Mouse (Mus musculus) thymus, adult 2 months (tissue): ENCODE measurements around the gene Fry. TPM values are rescaled to one million over a fixed set of nuclear protein-coding genes. Genes with fewer than 3 reads are reported as not detected.

ENCODE experiments used
- DNase-seq: peaks from one replicate; pipeline ENCODE4 v3.0.0; 2021
- H3K27ac ChIP-seq: fragments of 200-500 bp; 2 replicates; pipeline ENCODE4 v1.5.1; 2012; ENCODE audit warnings: low read length, control low read depth; ENCODE audit not compliant: control insufficient read depth, insufficient read depth
- H3K27me3 ChIP-seq: fragments of 200-500 bp; 2 replicates; pipeline ENCODE4 v1.6.1; 2012; ENCODE audit warnings: mild to moderate bottlenecking, low read length, moderate library complexity, mixed read lengths; ENCODE audit not compliant: control insufficient read depth, insufficient read depth
- H3K36me3 ChIP-seq: fragments of 200-500 bp; 2 replicates; pipeline ENCODE4 v1.6.1; 2012; ENCODE audit warnings: mild to moderate bottlenecking, low read length, moderate library complexity; ENCODE audit not compliant: control insufficient read depth, insufficient read depth
- H3K4me1 ChIP-seq: fragments of 200-500 bp; replicated peaks from 2 replicates; pipeline ENCODE4 v1.6.1; 2012; ENCODE audit warnings: low read length; ENCODE audit not compliant: control insufficient read depth, insufficient read depth
- H3K4me3 ChIP-seq: fragments of 200-500 bp; 2 replicates; pipeline ENCODE4 v1.5.1; 2012; ENCODE audit warnings: mild to moderate bottlenecking, low read length, control low read depth, moderate library complexity; ENCODE audit not compliant: control insufficient read depth, insufficient read depth
- CTCF ChIP-seq: fragments of 200-500 bp; IDR thresholded peaks from 2 replicates; pipeline ENCODE4 v1.5.1; 2012; ENCODE audit warnings: mild to moderate bottlenecking, control low read depth, low read length, moderate library complexity, borderline replicate concordance; ENCODE audit not compliant: control insufficient read depth, poor library complexity, insufficient read depth; ENCODE audit errors: extremely low read depth
- POLR2A ChIP-seq: fragments of 200-500 bp; IDR thresholded peaks from 2 replicates; pipeline ENCODE4 v1.6.1; 2012; ENCODE audit warnings: mild to moderate bottlenecking, low read length, control low read depth, moderate library complexity; ENCODE audit not compliant: control insufficient read depth, poor library complexity, insufficient read depth; ENCODE audit errors: extremely low read depth
- WGBS: fragments of 180-500 bp; shearing (Covaris S2); methylation state at CpG from one replicate; pipeline ENCODE4 v1.1.7; 2018; 5-methylcytosine and 5-hydroxymethylcytosine counted together
- polyA plus RNA-seq: library from polyadenylated mRNA; depleted of rRNA; stranded (reverse); fragments of >200 nt; gene quantifications from 2 replicates; pipeline ENCODE4 v1.2.3, GENCODE M21; 2012

The Fry gene
- polyA plus RNA-seq, 1 experiment, result 9.8 TPM

DNA sequence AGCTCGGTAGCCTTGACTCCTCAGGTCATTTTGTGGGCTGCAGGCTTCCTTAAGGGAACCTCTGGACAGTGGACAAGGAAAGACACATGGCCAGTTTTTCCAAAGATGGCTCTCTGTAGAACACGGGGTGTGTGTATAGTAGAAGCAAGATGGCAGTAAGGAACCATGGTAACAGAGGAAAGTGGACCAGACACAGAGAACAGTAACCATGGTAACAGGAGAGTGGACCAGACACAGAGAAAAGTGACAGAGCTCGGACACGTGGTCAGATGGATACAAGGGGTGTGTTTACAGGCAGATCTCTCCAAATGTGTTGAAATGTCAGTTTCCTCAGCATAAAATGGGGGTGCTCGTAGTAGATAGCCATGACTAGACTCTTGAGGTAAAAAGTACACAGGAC lies 306.6 kb downstream of the Fry start:
- Histone ChIP-seq H3K27me3 (no peaks in the 10 kb centered on the region), H3K4me1 (no peaks in the 10 kb centered on the region), H3K36me3 (no peaks in the 10 kb centered on the region), H3K27ac (no peak overlapping the region), H3K4me3 (no peak overlapping the region)
- no peak for TF ChIP-seq CTCF
- no peak for TF ChIP-seq POLR2A
- 93% methylated on average over 5 of the region's 5 CpGs for WGBS
- no peak for DNase-seq

DNA sequence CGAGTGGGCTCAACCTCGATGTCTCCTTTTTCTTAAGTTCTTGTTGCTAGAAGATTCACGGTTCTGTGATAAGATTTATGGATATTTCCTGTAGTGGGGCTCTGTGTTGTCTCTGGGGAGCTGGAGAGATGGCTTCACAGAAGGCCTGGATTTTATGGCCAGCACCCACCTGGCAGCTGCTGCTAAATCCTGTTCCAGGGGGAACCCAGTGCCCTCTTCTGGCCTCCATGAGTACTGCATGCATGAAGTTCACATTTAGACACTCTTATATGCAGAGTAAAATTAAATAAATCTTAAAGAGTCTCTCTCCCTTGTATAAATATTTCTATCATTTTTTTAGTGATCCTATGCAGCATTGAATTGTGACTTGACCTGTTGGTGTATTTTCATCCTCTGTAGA lies 308.1 kb downstream of the Fry start:
- H3K4me3 ChIP-seq, result no peak overlapping the region
- H3K27ac ChIP-seq, result no peak overlapping the region
- H3K27me3 ChIP-seq, result no peaks in the 10 kb centered on the region
- 96% methylated on average over 3 of the region's 3 CpGs for WGBS
- peak; percentile 47 for DNase-seq
- H3K4me1 ChIP-seq, result no peaks in the 10 kb centered on the region
- no peaks in the 10 kb centered on the region for H3K36me3 ChIP-seq
- TF ChIP-seq POLR2A, result no peak
- no peak for TF ChIP-seq CTCF

DNA sequence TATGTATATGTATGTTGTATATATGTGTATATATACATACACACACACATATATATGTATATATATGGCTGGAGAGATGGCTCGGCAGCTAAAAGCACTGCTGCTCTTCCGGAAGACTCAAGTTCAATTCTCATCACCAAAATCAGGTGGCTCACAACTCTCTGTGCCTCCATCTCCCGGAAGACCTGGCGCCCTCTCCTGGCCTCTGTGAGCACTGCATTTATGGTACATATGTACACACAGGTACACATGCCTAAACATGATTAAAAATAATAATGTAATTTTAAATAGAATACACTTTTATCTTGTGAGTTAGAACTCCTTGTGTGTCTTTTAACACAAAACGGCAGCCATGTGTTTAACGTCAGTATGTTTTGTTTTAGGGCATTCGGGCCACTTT lies 312.8 kb downstream of the Fry start:
- no peak overlapping the region for H3K4me3 ChIP-seq
- H3K27me3 ChIP-seq, result no peaks in the 10 kb centered on the region
- 97% methylated on average over 7 of the region's 7 CpGs for WGBS
- H3K4me1 ChIP-seq, result no peaks in the 10 kb centered on the region
- TF ChIP-seq POLR2A, result no peak
- no peak for TF ChIP-seq CTCF
- H3K36me3 ChIP-seq, result no peaks in the 10 kb centered on the region
- H3K27ac ChIP-seq, result no peak overlapping the region
- DNase-seq, result peak; percentile 37

GRCm38 (mm10) chr5:150432960-150433359 lies 314.5 kb downstream of the Fry start:
- no peak overlapping the region for H3K27ac ChIP-seq
- no peak for DNase-seq
- H3K4me1 ChIP-seq, result no peaks in the 10 kb centered on the region
- H3K36me3 ChIP-seq, result no peaks in the 10 kb centered on the region
- TF ChIP-seq POLR2A (no peak), CTCF (no peak)
- H3K4me3 ChIP-seq, result no peak overlapping the region
- H3K27me3 ChIP-seq, result no peaks in the 10 kb centered on the region
- WGBS, result 98% methylated on average over 2 of the region's 2 CpGs

GRCm38 (mm10) chr5:150436629-150437389 lies 318.4 kb downstream of the Fry start:
- 90% methylated on average over 34 of the region's 34 CpGs for WGBS
- Histone ChIP-seq H3K27ac (no peak overlapping the region), H3K4me1 (no peaks in the 10 kb centered on the region), H3K27me3 (no peaks in the 10 kb centered on the region), H3K36me3 (no peaks in the 10 kb centered on the region), H3K4me3 (no peak overlapping the region)
- DNase-seq, result no peak
- TF ChIP-seq CTCF (no peak), POLR2A (no peak)

DNA sequence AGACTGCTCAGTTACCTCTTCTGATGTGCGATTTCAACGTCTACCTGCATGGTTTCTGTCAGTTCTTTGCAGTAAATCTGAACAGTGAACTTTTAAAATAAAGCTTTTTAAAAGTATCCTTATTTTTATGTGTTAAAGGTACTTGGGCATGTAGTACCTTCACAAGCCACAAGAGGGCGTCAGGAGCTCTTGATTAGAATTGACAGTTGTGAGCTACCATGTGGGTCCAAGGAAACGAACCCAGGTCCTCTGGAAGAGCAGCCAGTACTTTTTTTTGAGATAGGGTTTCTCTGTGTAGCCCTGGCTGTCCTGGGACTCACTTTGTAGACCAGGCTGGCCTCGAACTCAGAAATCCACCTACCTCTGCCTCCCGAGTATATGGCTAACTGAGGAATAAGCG lies 323.2 kb downstream of the Fry start:
- H3K27me3 ChIP-seq, result no peaks in the 10 kb centered on the region
- H3K27ac ChIP-seq, result no peak overlapping the region
- H3K36me3 ChIP-seq, result no peaks in the 10 kb centered on the region
- peak; percentile 23 for DNase-seq
- no peaks in the 10 kb centered on the region for H3K4me1 ChIP-seq
- 49% methylated on average over 7 of the region's 7 CpGs for WGBS
- peak; percentile 15; the same call in 1 of the 2 replicates for TF ChIP-seq CTCF
- TF ChIP-seq POLR2A, result no peak
- no peak overlapping the region for H3K4me3 ChIP-seq

DNA sequence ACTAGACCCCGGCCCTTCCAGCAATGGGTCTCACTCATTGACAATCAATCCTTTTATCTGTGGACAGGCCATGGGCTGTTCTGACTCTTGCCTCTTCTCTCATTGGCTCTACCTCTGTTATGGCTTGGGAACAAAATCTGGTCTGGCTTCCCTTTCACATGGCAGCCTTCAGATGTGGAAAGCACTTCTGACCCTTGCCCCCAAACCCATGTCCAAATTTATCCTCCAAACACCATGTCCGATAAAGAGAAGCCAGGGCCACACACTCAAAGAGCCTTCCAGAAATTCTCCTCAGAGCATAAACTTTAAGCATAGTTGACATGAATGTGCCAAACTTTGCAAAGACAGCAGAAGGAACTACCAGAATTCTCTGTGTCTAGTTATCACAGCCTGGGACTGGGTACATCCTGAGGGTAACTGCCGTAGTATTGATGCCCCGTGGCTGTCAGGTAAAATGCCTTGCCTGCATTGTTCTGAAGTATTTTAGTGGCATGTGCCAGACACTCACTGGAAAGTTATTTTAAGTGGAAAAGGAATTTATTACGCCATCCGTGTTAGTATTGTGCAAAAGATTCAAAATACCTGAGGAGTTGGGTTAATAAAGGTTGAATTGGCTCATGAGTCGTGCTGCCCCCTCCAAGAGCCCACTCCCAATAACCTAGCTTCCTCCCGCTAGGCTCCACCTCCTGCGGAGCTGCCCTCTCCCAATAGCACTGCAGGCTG lies 333.0 kb downstream of the Fry start:
- Histone ChIP-seq H3K36me3 (no peaks in the 10 kb centered on the region), H3K4me1 (no peaks in the 10 kb centered on the region), H3K27ac (no peak overlapping the region), H3K4me3 (no peak overlapping the region), H3K27me3 (no peaks in the 10 kb centered on the region)
- WGBS, result 95% methylated on average over 9 of the region's 9 CpGs
- TF ChIP-seq CTCF (no peak), POLR2A (no peak)
- no peak for DNase-seq
